Mouse (Mus musculus): ENCODE data around the gene Reep3. TPM values are rescaled to one million over a fixed set of nuclear protein-coding genes. Genes with fewer than 3 reads are reported as not detected.

Gene Reep3
- polyA plus RNA-seq, 1 experiment from 2014 or later: 34.5 TPM

- no peak overlapping the region for H3K4me3 ChIP-seq (replicated peaks)
- no peak overlapping the region for H3K9ac ChIP-seq (replicated peaks)
- H3K27ac ChIP-seq (replicated peaks): peak overlapping the region; percentile 24; the same call in 1 of the 2 replicates
- H3K4me2 ChIP-seq: no peak overlapping the region
- H3K9me3 ChIP-seq (replicated peaks): no peaks in the 10 kb centered on the region
- H3K36me3 ChIP-seq: no peaks in the 10 kb centered on the region
- H3K4me1 ChIP-seq: peaks cover 31% of the 10 kb centered on the region
- no peaks in the 10 kb centered on the region for H3K27me3 ChIP-seq (replicated peaks)
- 27% methylated on average over 12 of the region's 12 CpGs for WGBS
- no peak for ATAC-seq (ENCODE audit: low FRiP score)
Measured at GRCm38 (mm10) chr10:67045192-67045899, 51.4 kb downstream of the Reep3 start.

- peaks cover 31% of the 10 kb centered on the region for H3K4me1 ChIP-seq
- WGBS: 63% methylated on average over 5 of the region's 5 CpGs
- H3K4me3 ChIP-seq (replicated peaks): no peak overlapping the region
- H3K9me3 ChIP-seq (replicated peaks): no peaks in the 10 kb centered on the region
- no peak for ATAC-seq (ENCODE audit: low FRiP score)
- H3K27me3 ChIP-seq (replicated peaks): no peaks in the 10 kb centered on the region
- no peak overlapping the region for H3K27ac ChIP-seq (replicated peaks)
- H3K9ac ChIP-seq (replicated peaks): no peak overlapping the region
- H3K36me3 ChIP-seq: no peaks in the 10 kb centered on the region
- no peak overlapping the region for H3K4me2 ChIP-seq
Measured at GRCm38 (mm10) chr10:67044346-67044745, 52.4 kb downstream of the Reep3 start.

- Histone ChIP-seq H3K9me3 (replicated peaks) (no peaks in the 10 kb centered on the region), H3K4me3 (replicated peaks) (no peak overlapping the region), H3K27me3 (replicated peaks) (no peaks in the 10 kb centered on the region), H3K4me2 (no peak overlapping the region), H3K27ac (replicated peaks) (0 out of 2 replicates have a peak overlapping the region, but pooled peaks have one; percentile 18), H3K36me3 (no peaks in the 10 kb centered on the region), H3K4me1 (peaks cover 27% of the 10 kb centered on the region), H3K9ac (replicated peaks) (no peak overlapping the region)
- no peak for ATAC-seq (ENCODE audit: low FRiP score)
- WGBS: 84% methylated on average over 7 of the region's 7 CpGs
Measured at GRCm38 (mm10) chr10:67043236-67043635, 53.5 kb downstream of the Reep3 start.

- ATAC-seq (ENCODE audit: low FRiP score): no peak
- H3K36me3 ChIP-seq: no peaks in the 10 kb centered on the region
- no peak overlapping the region for H3K9ac ChIP-seq (replicated peaks)
- no peaks in the 10 kb centered on the region for H3K27me3 ChIP-seq (replicated peaks)
- H3K4me1 ChIP-seq: peaks cover 17% of the 10 kb centered on the region
- no peaks in the 10 kb centered on the region for H3K9me3 ChIP-seq (replicated peaks)
- no peak overlapping the region for H3K4me3 ChIP-seq (replicated peaks)
- H3K27ac ChIP-seq (replicated peaks): no peak overlapping the region
- H3K4me2 ChIP-seq: no peak overlapping the region
- 88% methylated on average over 3 of the region's 3 CpGs for WGBS
Measured at GRCm38 (mm10) chr10:67040410-67040809, 56.3 kb downstream of the Reep3 start.

- Histone ChIP-seq H3K9ac (replicated peaks) (no peak overlapping the region), H3K4me1 (peaks cover 6% of the 10 kb centered on the region; the same call in 1 of the 2 replicates), H3K36me3 (no peaks in the 10 kb centered on the region), H3K27ac (replicated peaks) (no peak overlapping the region), H3K4me2 (no peak overlapping the region), H3K27me3 (replicated peaks) (no peaks in the 10 kb centered on the region), H3K9me3 (replicated peaks) (no peaks in the 10 kb centered on the region), H3K4me3 (replicated peaks) (no peak overlapping the region)
- no peak for ATAC-seq (ENCODE audit: low FRiP score)
- 65% methylated on average over 17 of the region's 17 CpGs for WGBS
Measured at GRCm38 (mm10) chr10:67039001-67039400, 57.7 kb downstream of the Reep3 start.

GRCm38 (mm10) chr10:67036542-67036941 lies 60.2 kb downstream of the Reep3 start:
- no peaks in the 10 kb centered on the region for H3K27me3 ChIP-seq (replicated peaks)
- H3K4me1 ChIP-seq: no peaks in the 10 kb centered on the region
- H3K9me3 ChIP-seq (replicated peaks): no peaks in the 10 kb centered on the region
- H3K9ac ChIP-seq (replicated peaks): no peak overlapping the region
- H3K4me2 ChIP-seq: no peak overlapping the region
- 85% methylated on average over 10 of the region's 10 CpGs for WGBS
- ATAC-seq (ENCODE audit: low FRiP score): no peak
- H3K4me3 ChIP-seq (replicated peaks): no peak overlapping the region
- no peak overlapping the region for H3K27ac ChIP-seq (replicated peaks)
- H3K36me3 ChIP-seq: no peaks in the 10 kb centered on the region

GRCm38 (mm10) chr10:67036141-67036540 lies 60.6 kb downstream of the Reep3 start:
- Histone ChIP-seq H3K4me2 (no peak overlapping the region), H3K4me1 (no peaks in the 10 kb centered on the region), H3K4me3 (replicated peaks) (no peak overlapping the region), H3K9me3 (replicated peaks) (no peaks in the 10 kb centered on the region), H3K27me3 (replicated peaks) (no peaks in the 10 kb centered on the region), H3K27ac (replicated peaks) (no peak overlapping the region), H3K36me3 (no peaks in the 10 kb centered on the region), H3K9ac (replicated peaks) (no peak overlapping the region)
- 83% methylated on average over 5 of the region's 5 CpGs for WGBS
- no peak for ATAC-seq (ENCODE audit: low FRiP score)

GRCm38 (mm10) chr10:67031186-67031585 lies 65.6 kb downstream of the Reep3 start:
- peaks cover 7% of the 10 kb centered on the region; the same call in 1 of the 2 replicates for H3K4me1 ChIP-seq
- H3K27me3 ChIP-seq (replicated peaks): no peaks in the 10 kb centered on the region
- no peak overlapping the region for H3K4me3 ChIP-seq (replicated peaks)
- H3K9me3 ChIP-seq (replicated peaks): no peaks in the 10 kb centered on the region
- no peak overlapping the region for H3K9ac ChIP-seq (replicated peaks)
- H3K27ac ChIP-seq (replicated peaks): no peak overlapping the region
- H3K4me2 ChIP-seq: no peak overlapping the region
- no peaks in the 10 kb centered on the region for H3K36me3 ChIP-seq
- WGBS: 76% methylated on average over 7 of the region's 7 CpGs
- no peak for ATAC-seq (ENCODE audit: low FRiP score)

- Histone ChIP-seq H3K36me3 (no peaks in the 10 kb centered on the region), H3K4me3 (replicated peaks) (no peak overlapping the region), H3K9ac (replicated peaks) (no peak overlapping the region), H3K27ac (replicated peaks) (peak overlapping the region; percentile 45; the same call in 1 of the 2 replicates), H3K4me1 (peaks cover 14% of the 10 kb centered on the region; the same call in 1 of the 2 replicates), H3K9me3 (replicated peaks) (no peaks in the 10 kb centered on the region), H3K27me3 (replicated peaks) (no peaks in the 10 kb centered on the region), H3K4me2 (no peak overlapping the region)
- no peak for ATAC-seq (ENCODE audit: low FRiP score)
- 56% methylated on average over 12 of the region's 12 CpGs for WGBS
Measured at GRCm38 (mm10) chr10:67029297-67029696, 67.4 kb downstream of the Reep3 start.

GRCm38 (mm10) chr10:67026375-67026774 lies 70.4 kb downstream of the Reep3 start:
- Histone ChIP-seq H3K9ac (replicated peaks) (no peak overlapping the region), H3K4me3 (replicated peaks) (no peak overlapping the region), H3K27ac (replicated peaks) (peak overlapping the region; percentile 73), H3K4me1 (peaks cover 14% of the 10 kb centered on the region; the same call in 1 of the 2 replicates), H3K36me3 (peaks cover 3% of the 10 kb centered on the region; the same call in 1 of the 2 replicates), H3K4me2 (no peak overlapping the region), H3K9me3 (replicated peaks) (no peaks in the 10 kb centered on the region), H3K27me3 (replicated peaks) (no peaks in the 10 kb centered on the region)
- ATAC-seq (ENCODE audit: low FRiP score): 0 out of 2 replicates have a peak, but pooled peaks have one; percentile 28
- WGBS: 44% methylated on average over 8 of the region's 8 CpGs

- Histone ChIP-seq H3K4me3 (replicated peaks) (no peak overlapping the region), H3K4me2 (no peak overlapping the region), H3K27me3 (replicated peaks) (no peaks in the 10 kb centered on the region), H3K4me1 (peaks cover 14% of the 10 kb centered on the region; the same call in 1 of the 2 replicates), H3K27ac (replicated peaks) (peak overlapping the region; percentile 73), H3K9me3 (replicated peaks) (no peaks in the 10 kb centered on the region), H3K36me3 (peaks cover 5% of the 10 kb centered on the region; the same call in 1 of the 2 replicates), H3K9ac (replicated peaks) (no peak overlapping the region)
- WGBS: 32% methylated on average over 10 of the region's 10 CpGs
- ATAC-seq (ENCODE audit: low FRiP score): peak; percentile 80
Measured at GRCm38 (mm10) chr10:67025573-67026236, 71.0 kb downstream of the Reep3 start.

GRCm38 (mm10) chr10:67024391-67024790 lies 72.4 kb downstream of the Reep3 start:
- H3K36me3 ChIP-seq: peaks cover 5% of the 10 kb centered on the region; the same call in 1 of the 2 replicates
- WGBS: 90% methylated on average over 6 of the region's 6 CpGs

More at GRCm38 (mm10) chr10:67024391-67024790, 72.4 kb downstream of the Reep3 start:
- ATAC-seq (ENCODE audit: low FRiP score): no peak
- Histone ChIP-seq H3K4me1 (peaks cover 13% of the 10 kb centered on the region; the same call in 1 of the 2 replicates), H3K27ac (replicated peaks) (no peak overlapping the region), H3K9ac (replicated peaks) (no peak overlapping the region), H3K9me3 (replicated peaks) (no peaks in the 10 kb centered on the region), H3K27me3 (replicated peaks) (no peaks in the 10 kb centered on the region), H3K4me3 (replicated peaks) (no peak overlapping the region), H3K4me2 (no peak overlapping the region)
